Mouse (Mus musculus): ENCODE measurements around the gene Mad2l2.

DNA sequence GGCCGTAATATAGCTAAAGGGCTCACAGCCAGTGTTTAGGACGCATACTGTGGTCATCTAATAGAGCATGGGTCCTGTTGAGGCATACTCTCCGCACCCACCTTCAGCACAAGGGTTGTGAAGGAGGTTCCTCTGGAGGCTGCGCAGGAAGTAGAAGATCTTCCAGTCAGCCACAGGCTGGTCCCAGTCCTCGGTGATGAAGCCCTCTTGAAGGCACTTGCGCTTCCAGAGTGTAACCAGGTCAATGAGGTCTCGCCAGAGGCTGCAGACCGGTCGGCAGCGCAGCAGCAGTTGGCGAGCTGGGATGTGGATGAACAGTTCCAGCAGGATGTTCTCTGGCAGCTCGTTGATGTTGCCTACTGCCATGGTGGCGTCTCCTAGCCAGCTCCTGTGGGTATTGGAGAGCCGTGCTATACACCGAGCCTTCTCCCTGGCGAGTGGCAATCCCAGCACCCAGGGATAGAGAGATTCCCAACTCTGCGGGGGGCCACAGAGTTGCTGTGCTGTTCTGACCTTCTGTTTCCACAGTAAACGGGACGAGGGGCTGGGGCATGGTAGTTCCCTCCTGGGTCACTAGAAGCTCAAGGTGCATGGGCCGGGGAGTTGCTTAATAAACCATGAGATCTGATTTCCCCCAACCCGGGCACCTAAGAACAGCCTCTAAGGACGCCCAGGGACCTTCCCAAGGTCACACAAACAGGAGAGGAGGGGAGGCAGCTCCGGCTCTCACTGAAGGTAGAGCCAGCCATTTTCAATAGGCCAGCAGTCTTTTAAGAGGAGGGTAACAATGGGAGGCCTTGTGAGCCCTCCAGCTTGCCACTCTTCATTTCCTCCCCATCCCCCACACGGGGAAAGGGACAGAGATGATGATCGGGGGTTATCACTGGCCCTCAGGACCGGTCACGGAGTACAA lies 28.5 kb downstream of the Mad2l2 start:
- TF ChIP-seq CTCF (IDR thresholded peaks at IDR 0.05; ENCODE audit: insufficient read depth, low read length), result no peak
- no peak for TF ChIP-seq POLR2A (IDR thresholded peaks at IDR 0.05; ENCODE audit: borderline replicate concordance, extremely low read depth, low read depth, low read length)
